Mouse (Mus musculus): ENCODE results near the gene Chp2.
A peak's percentile ranks its signal among the peaks of the same experiment; 100 is the strongest.

- TF ChIP-seq CTCF (conservative IDR thresholded peaks at IDR 0.05; ENCODE audit: low read length) (peak; percentile 89), NANOG (IDR thresholded peaks at IDR 0.05; ENCODE audit: borderline replicate concordance, low read length) (no peak)
These were observed 29.8 kb upstream of the Chp2 start for GRCm38 (mm10) chr7:122189484-122189883.

Measured in E14TG2a.4 (cell line).